Mouse (Mus musculus) CD8-positive naive resting alpha-beta T cell, adult 2 months (primary cell): ENCODE measurements around the gene Fuca1.

Experiments
- DNase-seq, 2 experiments: peaks; one replicate each; pipeline ENCODE4 v3.0.0; 2022; ENCODE audit warnings: low read depth in 2 of 2, low spot score in 2 of 2

Gene Fuca1

GRCm38 (mm10) chr4:135889146-135889883 is 31.2 kb upstream of the Fuca1 start:
- DNase-seq = no peak

GRCm38 (mm10) chr4:135889884-135890283 is 30.7 kb upstream of the Fuca1 start:
- DNase-seq = peak; percentile 78 to 86

- DNase-seq = no peak
Measured at GRCm38 (mm10) chr4:135891539-135891938, 29.0 kb upstream of the Fuca1 start.

GRCm38 (mm10) chr4:135892884-135893283 is 27.7 kb upstream of the Fuca1 start:
- no peak for DNase-seq

- no peak for DNase-seq
Measured at GRCm38 (mm10) chr4:135895071-135895571, 25.4 kb upstream of the Fuca1 start, which contains the start of gene Cnr2. TSS of gene Cnr2 (plus strand) at chr4:135895394.

GRCm38 (mm10) chr4:135896157-135896556 is 24.4 kb upstream of the Fuca1 start:
- no peak for DNase-seq

- DNase-seq = peak; percentile 68 to 73
Measured at GRCm38 (mm10) chr4:135898380-135899049, 22.0 kb upstream of the Fuca1 start.

GRCm38 (mm10) chr4:135899050-135899448 is 21.5 kb upstream of the Fuca1 start:
- no peak for DNase-seq

- no peak for DNase-seq
Measured at GRCm38 (mm10) chr4:135900008-135900407, 20.5 kb upstream of the Fuca1 start.

GRCm38 (mm10) chr4:135902606-135903242 is 17.8 kb upstream of the Fuca1 start:
- no peak for DNase-seq

GRCm38 (mm10) chr4:135904810-135905209 is 15.7 kb upstream of the Fuca1 start:
- DNase-seq = peak; percentile 51 to 69

GRCm38 (mm10) chr4:135906633-135907032 is 13.9 kb upstream of the Fuca1 start:
- no peak for DNase-seq

- DNase-seq = no peak
Measured at GRCm38 (mm10) chr4:135909326-135910066, 11.0 kb upstream of the Fuca1 start.

- DNase-seq = peak; percentile 55
Measured at GRCm38 (mm10) chr4:135911531-135911930, 9.0 kb upstream of the Fuca1 start.

- no peak for DNase-seq
Measured at GRCm38 (mm10) chr4:135912164-135912563, 8.4 kb upstream of the Fuca1 start.

- no peak for DNase-seq
Measured at GRCm38 (mm10) chr4:135912835-135913234, 7.7 kb upstream of the Fuca1 start.

GRCm38 (mm10) chr4:135913433-135913832 is 7.1 kb upstream of the Fuca1 start:
- no peak for DNase-seq

- no peak for DNase-seq
Measured at GRCm38 (mm10) chr4:135918635-135919279, 1.8 kb upstream of the Fuca1 start.

GRCm38 (mm10) chr4:135919280-135919639 is 1.3 kb upstream of the Fuca1 start:
- DNase-seq = no peak

GRCm38 (mm10) chr4:135921257-135922120 is 954 bp downstream of the Fuca1 start:
- no peak for DNase-seq
